In the genomic region with DNA sequence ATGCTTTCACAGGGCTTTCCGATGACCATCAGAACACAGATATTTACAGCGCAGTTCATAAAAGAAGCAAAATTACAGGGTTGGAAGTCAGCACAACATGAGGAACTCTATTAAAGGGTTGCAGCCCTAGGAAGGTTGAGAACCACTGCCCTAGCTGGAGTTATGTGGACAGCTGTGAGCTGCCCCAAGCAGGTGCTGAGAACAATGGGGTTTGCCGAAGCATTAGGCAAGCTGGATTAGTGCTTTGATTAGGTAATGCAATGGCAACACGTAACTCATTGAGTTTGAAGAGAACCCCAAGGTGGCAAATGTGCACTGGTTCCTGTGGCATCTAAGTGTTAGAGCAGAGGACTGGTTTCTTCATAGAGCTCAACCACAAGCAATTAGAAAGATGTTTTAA, we compare ENCODE assay signal across 21 mouse cellular contexts. TPM values are rescaled to one million over a fixed set of nuclear protein-coding genes. Genes with fewer than 3 reads are reported as not detected.
DNase-seq lines count a peak whose midpoint lies in the region; ATAC-seq and TF ChIP-seq lines count a peak whose summit lies in the region.
"Had no signal": no experiment of that assay in that cellular context is flagged by ENCODE, and none has a peak within 500 bp of the region (broad histone marks: within the 10 kb centered on the region; RNA-seq: fewer than 3 reads in every experiment).

No protein-coding gene starts in this region.

- H3K27me3 ChIP-seq in midbrain, embryonic 11.5 days (ENCODE audit: control insufficient read depth, insufficient read depth, low read length) = no peaks in the 10 kb centered on the region
- no peaks in the 10 kb centered on the region for H3K27me3 ChIP-seq in midbrain, embryonic 13.5 days
- no peaks in the 10 kb centered on the region for H3K27me3 ChIP-seq in myocyte (ENCODE audit: control insufficient read depth, insufficient read depth, insufficient read length)
- H3K27me3 ChIP-seq: CH12.LX, Patski had no signal

- DNase-seq in midbrain, embryonic 11.5 days (ENCODE audit: low spot score, missing footprints) = peak; percentile 78
- DNase-seq in layer of hippocampus, postnatal 14 days (ENCODE audit: low spot score in 2 of 2) = no peak
- no peak for DNase-seq in kidney, adult 11 months
- DNase-seq: adrenal gland, adult 2 months; adrenal gland, adult 8-10 months; adrenal gland, postnatal 10 days; adrenal gland, postnatal 14 days; adrenal gland, postnatal 25 days; adrenal gland, postnatal 36 days; B cell, adult 2 months; cerebellum, adult 11 months; cerebellum, adult 11-12 months; cerebellum, adult 18-20 months had no signal

- H3ac ChIP-seq in myocyte (ENCODE audit: control insufficient read depth, insufficient read length) = no peak overlapping the region

- H3K4me2 ChIP-seq in midbrain, embryonic 11.5 days = no peak overlapping the region
- no peak overlapping the region for H3K4me2 ChIP-seq in midbrain, embryonic 13.5 days (replicated peaks)
- no peak overlapping the region for H3K4me2 ChIP-seq in myocyte (ENCODE audit: low read depth)

- no peak for TF ChIP-seq POLR2A in myocyte (IDR thresholded peaks at IDR 0.05; ENCODE audit: insufficient read length, low read depth)

- H3K9me3 ChIP-seq in midbrain, embryonic 11.5 days (ENCODE audit: control insufficient read depth, low read length) = no peaks in the 10 kb centered on the region
- no peaks in the 10 kb centered on the region for H3K9me3 ChIP-seq in midbrain, embryonic 13.5 days
- H3K9me3 ChIP-seq: G1E had no signal

- no peaks in the 10 kb centered on the region for H3K79me2 ChIP-seq in myocyte (ENCODE audit: control insufficient read depth, insufficient read depth)

- H3K9ac ChIP-seq in midbrain, embryonic 11.5 days (ENCODE audit: low read length) = no peak overlapping the region
- H3K9ac ChIP-seq in midbrain, embryonic 13.5 days (replicated peaks) = no peak overlapping the region

- H3K4me1 ChIP-seq in midbrain, embryonic 11.5 days (ENCODE audit: control insufficient read depth, insufficient read depth, low read length) = peaks cover 3% of the 10 kb centered on the region; the same call in 1 of the 2 replicates
- peaks cover 4% of the 10 kb centered on the region; the same call in 1 of the 2 replicates for H3K4me1 ChIP-seq in midbrain, embryonic 13.5 days (replicated peaks)

- WGBS in midbrain, embryonic 11.5 days = 72% methylated on average over 4 of the region's 4 CpGs
- 73% methylated on average over 4 of the region's 4 CpGs for WGBS in midbrain, embryonic 13.5 days

- H3K4me3 ChIP-seq in midbrain, embryonic 11.5 days (ENCODE audit: low read depth, low read length) = no peak overlapping the region
- no peak overlapping the region for H3K4me3 ChIP-seq in midbrain, embryonic 13.5 days (replicated peaks)
- H3K4me3 ChIP-seq in myocyte = no peak overlapping the region

- no peak for ATAC-seq in midbrain, embryonic 11.5 days (ENCODE audit: low FRiP score)
- no peak for ATAC-seq in midbrain, embryonic 13.5 days
- peak; percentile 24; the same call in 1 of the 2 replicates for ATAC-seq in granulocyte monocyte progenitor cell, adult 5-6 weeks (replicated peaks; ENCODE audit: poor library complexity, severe bottlenecking)
- ATAC-seq: activated CD4-positive, CD25-positive, alpha-beta regulatory T cell, adult 4 months; CD4-positive, CD25-positive, alpha-beta regulatory T cell, adult 4 months had no signal

- H3K36me3 ChIP-seq in midbrain, embryonic 11.5 days (ENCODE audit: control insufficient read depth, insufficient read depth, low read length) = no peaks in the 10 kb centered on the region
- no peaks in the 10 kb centered on the region for H3K36me3 ChIP-seq in midbrain, embryonic 13.5 days
- no peaks in the 10 kb centered on the region for H3K36me3 ChIP-seq in myocyte (ENCODE audit: control insufficient read depth, insufficient read depth)
- H3K36me3 ChIP-seq: G1E had no signal

- no peak overlapping the region for H3K27ac ChIP-seq in midbrain, embryonic 11.5 days (ENCODE audit: low read depth, low read length)
- H3K27ac ChIP-seq in midbrain, embryonic 13.5 days = no peak overlapping the region

TF ChIP-seq in myocyte, 11 proteins besides CTCF, POLR2A, EP300 and RAD21:
- peak in 2 of 3 experiments; percentile 17 to 57 for TF ChIP-seq MYOG (IDR thresholded peaks at IDR 0.05; ENCODE audit: control insufficient read depth in 1 of 3, insufficient read depth in 1 of 3, insufficient read length in 2 of 3, low read depth in 2 of 3)
- peak in 2 of 3 experiments; percentile 50 to 76 for TF ChIP-seq MYOD1 (IDR thresholded peaks at IDR 0.05; ENCODE audit: control insufficient read depth in 1 of 3, insufficient read length in 2 of 3, low read depth in 2 of 3)
- no peak for TF ChIP-seq REST (IDR thresholded peaks at IDR 0.05; ENCODE audit: insufficient read depth, insufficient read length)

RNA-seq across cellular contexts. Expression of a gene that starts 34.6 kb away (rescaled TPM):
- 17.1 and 20.2 TPM in 2 replicates for polyA plus RNA-seq in midbrain, embryonic 11.5 days (2014; fragmentation: Nextera tagmentation; extraction: Ambion mirVana)
- polyA plus RNA-seq in midbrain, embryonic 13.5 days (2015; fragmentation: Nextera tagmentation; extraction: Ambion mirVana) = 10.5 and 13.2 TPM in 2 replicates
- 32.6 and 53.3 TPM in 2 replicates for total RNA-seq in granulocyte monocyte progenitor cell, adult 5-6 weeks (2014; fragmentation: Nextera tagmentation)
- total RNA-seq in granulocyte monocyte progenitor cell, adult 5-6 weeks (2017) = 38.8 and 72.7 TPM in 2 replicates
- polyA plus RNA-seq in myocyte (2012; fragmentation: generic; extraction: Trizol) = 8.8 TPM
- total RNA-seq in layer of hippocampus, postnatal 14 days (2021) = 10 to 100 TPM; 20.0 to 21.0 TPM
